Mouse (Mus musculus) limb, embryonic 11.5 days (tissue): ENCODE data around the gene Acap2. TPM values are rescaled to one million over a fixed set of nuclear protein-coding genes. Genes with fewer than 3 reads are reported as not detected.

Source experiments
- ATAC-seq: fragments of 200-750 bp; cut with Nextera tagmentation; 2 replicates; pipeline ENCODE4 v1.8.0; 2017; ENCODE audit warnings: low read depth; ENCODE audit not compliant: insufficient number of reproducible peaks, low FRiP score, low TSS enrichment
- DNase-seq: peaks from one replicate; pipeline ENCODE4 v3.0.0-alpha.2; 2015; ENCODE audit warnings: low spot score
- H3K27ac ChIP-seq: fragments of 300-500 bp; sonication (generic); replicated peaks from 2 replicates; pipeline ENCODE4 v1.5.1; 2014; ENCODE audit warnings: low read depth, mild to moderate bottlenecking, low read length
- H3K27me3 ChIP-seq: fragments of 300-500 bp; sonication (generic); 2 replicates; pipeline ENCODE4 v1.6.1; 2014; ENCODE audit warnings: mild to moderate bottlenecking, low read length, mixed read lengths; ENCODE audit not compliant: control insufficient read depth, insufficient read depth
- H3K36me3 ChIP-seq: fragments of 300-500 bp; sonication (generic); 2 replicates; pipeline ENCODE4 v1.6.1; 2014; ENCODE audit warnings: mild to moderate bottlenecking, low read length, moderate library complexity, mixed read lengths; ENCODE audit not compliant: control insufficient read depth, insufficient read depth
- H3K4me1 ChIP-seq: fragments of 300-500 bp; sonication (generic); 2 replicates; pipeline ENCODE4 v1.6.1; 2014; ENCODE audit warnings: low read length, mixed read lengths; ENCODE audit not compliant: control insufficient read depth, insufficient read depth
- H3K4me2 ChIP-seq: fragments of 300-500 bp; sonication (generic); 2 replicates; pipeline ENCODE4 v1.6.1; 2014; ENCODE audit warnings: low read depth, mild to moderate bottlenecking, moderate library complexity; ENCODE audit not compliant: severe bottlenecking
- H3K4me3 ChIP-seq: fragments of 300-500 bp; sonication (generic); 2 replicates; pipeline ENCODE4 v1.5.1; 2014; ENCODE audit warnings: low read depth, low read length
- H3K9ac ChIP-seq: fragments of 300-500 bp; sonication (generic); 2 replicates; pipeline ENCODE4 v1.6.1; 2014; ENCODE audit warnings: mild to moderate bottlenecking, low read length
- H3K9me3 ChIP-seq: fragments of 300-500 bp; sonication (generic); 2 replicates; pipeline ENCODE4 v1.6.1; 2016; ENCODE audit warnings: low read length; ENCODE audit not compliant: control insufficient read depth
- WGBS: fragments of 180-500 bp; shearing (Covaris S2); extraction: QIAGEN DNeasy Blood & Tissue Kit; methylation state at CpG from one replicate; pipeline ENCODE4 v1.1.7; 2014; 5-methylcytosine and 5-hydroxymethylcytosine counted together
- polyA plus RNA-seq: library from polyadenylated mRNA; unstranded; fragments of >200 nt; fragmentation: Nextera tagmentation; extraction: Ambion mirVana; gene quantifications from 2 replicates; pipeline ENCODE4 v1.2.1, GENCODE M21; 2014

Gene Acap2
- polyA plus RNA-seq, 1 experiment from 2014 or later = 18.0 TPM

DNA sequence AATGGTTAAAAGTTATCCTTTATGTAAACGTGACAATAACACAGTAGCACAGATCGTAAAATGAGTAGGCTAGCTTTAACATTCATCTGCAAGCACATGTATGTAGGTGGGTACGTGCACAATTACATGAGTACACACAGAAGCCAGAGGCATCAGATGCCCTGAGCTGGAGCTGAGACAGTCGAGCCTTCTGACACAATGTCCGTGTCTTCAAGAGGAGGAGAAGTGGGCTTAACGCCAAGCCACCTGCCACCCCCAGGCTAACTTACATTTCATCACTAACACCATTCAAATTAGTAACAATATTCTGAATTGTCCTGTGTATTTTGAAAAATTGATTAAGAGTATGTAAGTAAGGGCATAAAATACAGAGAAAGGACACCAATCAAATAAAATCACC lies 40.6 kb downstream of the Acap2 start:
- no peaks in the 10 kb centered on the region for H3K36me3 ChIP-seq
- no peak overlapping the region for H3K4me3 ChIP-seq
- DNase-seq (no peak), ATAC-seq (no peak)
- no peak overlapping the region for H3K4me2 ChIP-seq
- peaks cover 6% of the 10 kb centered on the region; the same call in 1 of the 2 replicates for H3K9me3 ChIP-seq
- 86% methylated on average over 6 of the region's 6 CpGs for WGBS
- no peak overlapping the region for H3K27ac ChIP-seq
- H3K9ac ChIP-seq = no peak overlapping the region
- H3K4me1 ChIP-seq = no peaks in the 10 kb centered on the region
- no peaks in the 10 kb centered on the region for H3K27me3 ChIP-seq

DNA sequence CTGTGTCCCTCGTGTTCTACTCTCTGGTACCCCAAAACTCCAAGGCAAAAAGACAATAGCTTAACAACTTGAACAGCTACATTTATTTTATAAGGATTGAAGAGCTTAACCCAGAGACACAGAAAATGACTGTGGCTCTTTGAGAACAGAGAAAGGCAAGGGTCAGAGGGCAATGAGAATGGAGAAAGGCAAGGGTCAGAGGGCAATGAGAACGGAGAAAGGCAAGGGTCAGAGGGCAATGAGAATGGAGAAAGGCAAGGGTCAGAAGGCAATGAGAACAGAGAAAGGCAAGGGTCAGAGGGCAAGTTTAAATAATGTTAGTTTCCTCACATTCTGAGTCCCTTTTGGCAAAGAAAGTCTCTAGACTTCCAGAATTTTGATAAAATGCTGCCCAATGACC lies 41.6 kb downstream of the Acap2 start:
- Histone ChIP-seq H3K9ac (no peak overlapping the region), H3K27me3 (no peaks in the 10 kb centered on the region), H3K9me3 (peaks cover 6% of the 10 kb centered on the region; the same call in 1 of the 2 replicates), H3K4me2 (no peak overlapping the region), H3K36me3 (no peaks in the 10 kb centered on the region), H3K4me1 (no peaks in the 10 kb centered on the region), H3K27ac (no peak overlapping the region), H3K4me3 (no peak overlapping the region)
- 44% methylated on average over 2 of the region's 2 CpGs for WGBS
- ATAC-seq (no peak), DNase-seq (no peak)

DNA sequence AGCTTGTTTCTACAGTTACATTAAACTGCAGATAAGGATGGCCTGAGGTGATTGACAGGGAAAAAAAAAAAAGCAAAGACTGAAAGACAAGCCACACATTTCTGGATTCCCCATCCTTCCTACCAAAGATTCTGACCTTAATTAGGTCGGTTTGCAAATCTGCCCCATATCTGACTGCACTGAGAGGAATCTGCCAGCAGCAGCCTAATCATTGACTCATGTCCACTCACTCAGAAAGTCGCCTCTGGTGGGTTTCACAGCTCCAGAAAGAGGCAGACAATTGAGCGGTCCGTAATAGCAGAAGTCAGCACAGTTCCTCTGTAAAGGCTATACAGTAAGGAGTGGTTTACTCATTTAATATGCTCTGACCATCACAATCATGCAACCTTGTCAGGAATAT lies 51.2 kb downstream of the Acap2 start:
- WGBS = 89% methylated on average over 4 of the region's 4 CpGs
- Histone ChIP-seq H3K27me3 (no peaks in the 10 kb centered on the region), H3K4me2 (no peak overlapping the region), H3K36me3 (no peaks in the 10 kb centered on the region; the same call in 1 of the 2 replicates), H3K4me3 (no peak overlapping the region), H3K9me3 (no peaks in the 10 kb centered on the region), H3K9ac (no peak overlapping the region), H3K27ac (no peak overlapping the region), H3K4me1 (no peaks in the 10 kb centered on the region)
- no peak for DNase-seq
- no peak for ATAC-seq

DNA sequence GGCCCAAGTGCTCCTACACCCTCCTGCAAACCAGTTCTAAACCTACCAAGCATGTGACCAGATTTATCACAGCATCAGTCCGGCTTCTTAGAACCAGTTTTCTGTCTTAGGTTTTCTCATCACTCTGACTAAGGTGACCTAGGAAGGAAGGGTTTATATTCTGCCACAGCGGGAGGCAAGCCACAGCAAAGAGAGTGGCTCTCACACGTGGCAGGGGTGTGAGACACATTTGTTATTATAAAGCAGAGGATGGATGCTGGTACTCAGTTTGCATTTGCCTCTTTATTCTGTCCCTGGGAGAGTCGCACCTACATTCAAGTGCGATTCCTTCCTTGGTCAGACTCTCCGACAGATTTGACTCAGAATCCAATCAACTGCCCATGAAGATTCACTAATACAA lies 52.2 kb downstream of the Acap2 start:
- 70% methylated on average over 6 of the region's 6 CpGs for WGBS
- no peak for ATAC-seq
- no peaks in the 10 kb centered on the region for H3K9me3 ChIP-seq

DNA sequence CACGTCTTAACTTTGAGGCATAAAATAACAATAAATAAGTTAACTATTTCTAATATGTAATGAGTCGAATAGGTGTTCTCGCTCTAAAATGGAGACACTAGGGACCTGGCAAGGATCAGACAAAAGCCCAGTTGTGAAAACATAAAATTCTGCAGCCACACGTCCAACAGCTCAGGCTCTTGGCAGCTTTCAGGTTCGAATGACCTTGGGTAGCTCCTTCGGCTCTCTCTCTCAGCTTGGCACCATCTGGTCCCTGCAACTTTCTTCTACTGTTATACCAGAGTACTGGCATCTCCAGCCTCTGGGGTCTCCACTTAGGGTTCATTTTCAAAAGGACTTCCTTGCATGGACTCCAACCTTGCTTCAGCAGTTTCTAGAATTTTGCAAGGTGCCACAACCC lies 53.3 kb downstream of the Acap2 start:
- Histone ChIP-seq H3K4me3 (no peak overlapping the region), H3K36me3 (no peaks in the 10 kb centered on the region; the same call in 1 of the 2 replicates), H3K9ac (no peak overlapping the region), H3K9me3 (no peaks in the 10 kb centered on the region), H3K27me3 (no peaks in the 10 kb centered on the region), H3K4me1 (no peaks in the 10 kb centered on the region), H3K27ac (no peak overlapping the region), H3K4me2 (no peak overlapping the region)
- ATAC-seq = no peak
- DNase-seq = no peak
- 90% methylated on average over 6 of the region's 6 CpGs for WGBS

More for the DNA sequence above, 52.2 kb downstream of the Acap2 start:
- Histone ChIP-seq H3K4me3 (no peak overlapping the region), H3K27me3 (no peaks in the 10 kb centered on the region), H3K4me1 (no peaks in the 10 kb centered on the region), H3K4me2 (no peak overlapping the region), H3K27ac (no peak overlapping the region), H3K9ac (no peak overlapping the region), H3K36me3 (no peaks in the 10 kb centered on the region; the same call in 1 of the 2 replicates)
- no peak for DNase-seq

DNA sequence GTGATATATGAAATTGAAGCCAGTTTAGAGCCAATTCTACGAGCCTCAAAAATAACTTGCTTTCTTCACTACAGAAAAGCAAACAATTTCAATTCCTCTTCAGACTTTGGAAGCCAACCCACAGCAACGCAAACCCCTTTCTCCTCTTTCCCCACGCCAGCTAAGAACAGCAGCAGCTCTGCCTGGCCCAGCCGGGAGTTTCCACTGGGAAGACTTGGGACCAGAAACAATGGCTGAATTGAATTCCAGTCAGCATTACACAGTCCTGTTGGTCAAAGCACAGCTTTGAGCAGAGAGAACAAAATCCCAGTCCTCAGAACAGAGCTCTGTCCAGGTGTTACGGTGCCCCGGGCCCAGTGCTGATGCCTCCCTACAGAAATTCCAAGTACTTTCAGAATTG lies 59.1 kb downstream of the Acap2 start:
- no peaks in the 10 kb centered on the region for H3K9me3 ChIP-seq
- H3K36me3 ChIP-seq = no peaks in the 10 kb centered on the region
- H3K4me1 ChIP-seq = no peaks in the 10 kb centered on the region
- no peak overlapping the region for H3K4me2 ChIP-seq
- H3K4me3 ChIP-seq = no peak overlapping the region
- no peak for ATAC-seq
- H3K9ac ChIP-seq = no peak overlapping the region
- H3K27ac ChIP-seq = no peak overlapping the region
- DNase-seq = no peak
- 77% methylated on average over 6 of the region's 6 CpGs for WGBS
- H3K27me3 ChIP-seq = no peaks in the 10 kb centered on the region

DNA sequence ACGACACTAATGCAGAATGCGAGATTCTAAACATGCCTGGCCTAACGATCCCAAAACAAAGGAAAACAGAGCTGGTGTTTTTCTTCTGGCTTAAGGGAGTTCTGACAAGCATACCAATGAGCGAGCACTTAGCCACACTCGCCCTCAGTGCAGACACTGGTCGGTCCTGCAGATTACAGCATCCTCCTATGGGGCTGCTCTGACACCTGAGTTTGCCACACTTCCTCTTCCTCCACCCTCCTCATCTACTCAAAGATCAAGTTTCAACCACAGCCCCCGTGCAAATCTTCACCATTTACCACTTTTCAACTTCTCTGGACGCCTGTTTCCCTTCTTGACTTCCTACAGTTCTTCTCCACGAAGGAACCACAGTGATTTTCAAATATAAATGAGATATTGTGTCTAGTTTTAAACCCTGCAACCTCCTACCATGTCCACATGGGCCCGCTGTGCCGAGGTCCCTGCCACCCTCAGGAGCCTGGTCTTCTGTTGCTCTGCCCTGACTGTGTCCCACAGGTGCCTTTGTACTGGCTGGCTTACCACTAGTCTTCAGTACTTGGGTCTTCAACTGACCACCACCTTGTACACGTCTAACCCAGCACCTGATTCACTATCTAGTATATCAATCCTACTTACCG lies 64.3 kb downstream of the Acap2 start:
- peaks cover 8% of the 10 kb centered on the region for H3K4me1 ChIP-seq
- DNase-seq (no peak), ATAC-seq (no peak)
- H3K27ac ChIP-seq = no peak overlapping the region
- H3K9me3 ChIP-seq = no peaks in the 10 kb centered on the region
- H3K4me3 ChIP-seq = no peak overlapping the region
- 70% methylated on average over 13 of the region's 13 CpGs for WGBS
- no peak overlapping the region for H3K4me2 ChIP-seq
- H3K36me3 ChIP-seq = no peaks in the 10 kb centered on the region
- H3K27me3 ChIP-seq = no peaks in the 10 kb centered on the region
- H3K9ac ChIP-seq = no peak overlapping the region

DNA sequence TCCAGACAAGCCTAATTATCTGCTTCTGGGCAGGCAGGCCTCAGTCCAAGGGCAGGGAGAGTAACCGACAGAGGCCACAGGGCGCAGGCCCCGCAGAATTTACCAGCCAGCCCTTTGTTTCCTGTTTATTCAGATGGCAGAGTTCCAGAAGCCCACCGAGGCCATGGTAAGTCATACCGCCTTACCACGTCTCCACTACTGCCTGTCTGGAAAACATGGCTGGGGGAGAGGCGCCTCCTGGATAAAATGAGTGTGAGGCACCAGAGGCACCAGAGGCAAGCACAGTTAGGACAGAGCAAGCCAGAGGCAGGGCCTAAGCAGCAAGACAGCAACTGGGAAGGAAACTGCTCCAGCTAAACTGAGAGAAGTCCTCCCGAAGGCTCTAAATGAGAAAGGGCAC lies 65.5 kb downstream of the Acap2 start:
- Histone ChIP-seq H3K27ac (no peak overlapping the region; the same call in 1 of the 2 replicates), H3K4me3 (no peak overlapping the region), H3K4me1 (peaks cover 12% of the 10 kb centered on the region), H3K4me2 (no peak overlapping the region), H3K9ac (no peak overlapping the region), H3K27me3 (no peaks in the 10 kb centered on the region), H3K36me3 (no peaks in the 10 kb centered on the region), H3K9me3 (no peaks in the 10 kb centered on the region)
- WGBS = 58% methylated on average over 8 of the region's 8 CpGs
- ATAC-seq = no peak
- peak; percentile 34 for DNase-seq

DNA sequence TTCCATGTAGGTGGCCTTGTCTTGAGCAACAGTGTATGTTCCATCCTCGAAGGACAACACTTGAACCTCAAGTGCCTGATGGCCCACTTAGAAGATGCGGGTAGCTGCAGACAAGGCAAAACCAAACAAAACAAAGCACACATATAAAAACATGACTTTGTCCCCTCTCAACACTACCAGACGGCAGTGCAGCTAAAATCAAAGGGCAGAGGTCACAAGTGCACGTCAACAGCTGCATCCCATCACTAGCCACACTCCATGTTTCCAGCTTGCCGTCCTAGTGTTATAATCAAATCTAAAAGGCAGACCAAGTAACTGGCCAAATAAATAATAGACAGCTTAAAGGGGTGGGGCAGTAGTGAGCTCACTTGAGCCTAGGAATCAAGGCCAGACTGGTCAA lies 69.5 kb downstream of the Acap2 start:
- H3K4me2 ChIP-seq = no peak overlapping the region
- peak; percentile 49 for DNase-seq
- H3K36me3 ChIP-seq = no peaks in the 10 kb centered on the region
- H3K4me3 ChIP-seq = no peak overlapping the region
- no peaks in the 10 kb centered on the region for H3K9me3 ChIP-seq
- H3K4me1 ChIP-seq = peaks cover 12% of the 10 kb centered on the region
- 24% methylated on average over 5 of the region's 5 CpGs for whole genome bisulfite sequencing
- no peaks in the 10 kb centered on the region for H3K27me3 ChIP-seq
- no peak overlapping the region for H3K27ac ChIP-seq
- no peak for ATAC-seq
- H3K9ac ChIP-seq = no peak overlapping the region
